Mouse (Mus musculus) CH12.LX (cell line): ENCODE results near the gene Ctnnd2. TPM values are rescaled to one million over a fixed set of nuclear protein-coding genes. Genes with fewer than 3 reads are reported as not detected.

Experiments used
- DNase-seq: peaks from one replicate; pipeline ENCODE4 v3.0.0-alpha.2; 2013; ENCODE audit errors: extremely low read depth
- H3K27ac ChIP-seq: 2 replicates; pipeline ENCODE4 v1.5.1; 2012; ENCODE audit warnings: low read depth, mild to moderate bottlenecking, control low read depth, moderate library complexity; ENCODE audit not compliant: insufficient read depth
- H3K27me3 ChIP-seq: replicated peaks from 2 replicates; pipeline ENCODE3; 2012; ENCODE audit warnings: inconsistent platforms
- H3K36me3 ChIP-seq, 2 experiments: replicated peaks in 1 of 2; 2 replicates each; pipeline versions ENCODE3 to v1.6.1; 2012; ENCODE audit warnings: inconsistent platforms in 1 of 2, low read length in 1 of 2, mild to moderate bottlenecking in 1 of 2, mixed read lengths in 1 of 2, moderate library complexity in 1 of 2; ENCODE audit not compliant: control insufficient read depth in 1 of 2, insufficient read depth in 1 of 2
- H3K4me1 ChIP-seq, 2 experiments: 2 replicates each; pipeline ENCODE4 v1.6.1; 2012; ENCODE audit warnings: inconsistent platforms in 1 of 2, moderate library complexity in 1 of 2; ENCODE audit not compliant: insufficient read depth in 2 of 2, control insufficient read depth in 1 of 2
- H3K4me2 ChIP-seq: 2 replicates; pipeline ENCODE4 v1.6.1; 2012; ENCODE audit warnings: low read depth, mild to moderate bottlenecking, control low read depth; ENCODE audit not compliant: poor library complexity, insufficient read depth, severe bottlenecking
- H3K4me3 ChIP-seq, 3 experiments: fragments of 150-350 bp in 1 of 3; sonication (generic) in 1 of 3; replicated peaks in 1 of 3; 2 replicates each; pipeline versions ENCODE3 to v1.5.1; 2011 to 2012; ENCODE audit warnings: low read depth in 2 of 3, low read length in 2 of 3, mild to moderate bottlenecking in 2 of 3, moderate library complexity in 2 of 3, control low read depth in 1 of 3, improper control_type of control experiment in 1 of 3, inconsistent platforms in 1 of 3, mixed read lengths in 1 of 3; ENCODE audit not compliant: poor library complexity in 1 of 3
- H3K79me2 ChIP-seq: replicated peaks from 2 replicates; pipeline ENCODE4 v1.6.1; 2012; ENCODE audit warnings: mild to moderate bottlenecking, moderate library complexity; ENCODE audit not compliant: control insufficient read depth, poor library complexity, insufficient read depth, severe bottlenecking; ENCODE audit errors: extremely low read depth
- H3K9ac ChIP-seq: 2 replicates; pipeline ENCODE4 v1.6.1; 2012; ENCODE audit warnings: low read depth, mild to moderate bottlenecking, control low read depth, moderate library complexity; ENCODE audit not compliant: insufficient read depth
- H3K9me3 ChIP-seq: replicated peaks from 2 replicates; pipeline ENCODE3; 2012; ENCODE audit warnings: low read length, inconsistent platforms, mixed read lengths
- BHLHE40 ChIP-seq: IDR thresholded peaks from 2 replicates; pipeline ENCODE4 v1.6.1; 2011; ENCODE audit warnings: mild to moderate bottlenecking, low read depth, low read length, improper control_type of control experiment
- CHD1 ChIP-seq: IDR thresholded peaks from 2 replicates; pipeline ENCODE4 v1.6.1; 2012; ENCODE audit warnings: low read depth, low read length, improper control_type of control experiment, inconsistent platforms
- CHD2 ChIP-seq: IDR thresholded peaks from 2 replicates; pipeline ENCODE4 v1.6.1; 2011; ENCODE audit warnings: low read length, improper control_type of control experiment
- CTCF ChIP-seq, 2 experiments: IDR thresholded peaks in 1 of 2; conservative IDR thresholded peaks in 1 of 2; 2 replicates each; pipeline ENCODE4 v1.5.1; 2011 to 2012; ENCODE audit warnings: low read depth in 2 of 2, low read length in 2 of 2, improper control_type of control experiment in 1 of 2, inconsistent platforms in 1 of 2, mild to moderate bottlenecking in 1 of 2, moderate library complexity in 1 of 2
- E2F4 ChIP-seq: IDR thresholded peaks from 2 replicates; pipeline ENCODE4 v1.6.1; 2011; ENCODE audit warnings: low read depth, low read length, improper control_type of control experiment; ENCODE audit not compliant: insufficient replicate concordance
- ELF1 ChIP-seq: IDR thresholded peaks from 2 replicates; pipeline ENCODE4 v1.6.1; 2014; ENCODE audit warnings: low read depth, mild to moderate bottlenecking, inconsistent platforms, low read length, improper control_type of control experiment
- EP300 ChIP-seq: IDR thresholded peaks from 2 replicates; pipeline ENCODE4 v1.6.1; 2011; ENCODE audit warnings: low read length, improper control_type of control experiment
- ETS1 ChIP-seq: conservative IDR thresholded peaks from 2 replicates; pipeline ENCODE4 v1.6.1; 2012; ENCODE audit warnings: low read depth, mild to moderate bottlenecking, inconsistent platforms, low read length, improper control_type of control experiment, moderate library complexity
- GABPA ChIP-seq: IDR thresholded peaks from 2 replicates; pipeline ENCODE4 v1.6.1; 2012; ENCODE audit warnings: low read depth, low read length, improper control_type of control experiment, inconsistent platforms; ENCODE audit not compliant: insufficient replicate concordance
- IRF4 ChIP-seq: IDR thresholded peaks from 2 replicates; pipeline ENCODE4 v1.6.1; 2014; ENCODE audit warnings: low read depth, mild to moderate bottlenecking, inconsistent platforms, low read length, improper control_type of control experiment
- JUN ChIP-seq: IDR thresholded peaks from 2 replicates; pipeline ENCODE4 v1.6.1; 2011; ENCODE audit warnings: low read depth, mild to moderate bottlenecking, low read length, improper control_type of control experiment, moderate library complexity; ENCODE audit not compliant: insufficient read depth
- JUND ChIP-seq: conservative IDR thresholded peaks from 2 replicates; pipeline ENCODE4 v1.6.1; 2011; ENCODE audit warnings: low read depth, low read length, improper control_type of control experiment
- KAT2A ChIP-seq: IDR thresholded peaks from 2 replicates; pipeline ENCODE4 v1.6.1; 2012; ENCODE audit warnings: low read length, improper control_type of control experiment, inconsistent platforms; ENCODE audit not compliant: insufficient replicate concordance
- MAX ChIP-seq: IDR thresholded peaks from 2 replicates; pipeline ENCODE4 v1.6.1; 2011; ENCODE audit warnings: low read length, improper control_type of control experiment
- MAZ ChIP-seq: IDR thresholded peaks from 2 replicates; pipeline ENCODE4 v1.6.1; 2012; ENCODE audit warnings: low read depth, mild to moderate bottlenecking, inconsistent platforms, low read length, improper control_type of control experiment, moderate library complexity
- MYC ChIP-seq: IDR thresholded peaks from 2 replicates; pipeline ENCODE4 v1.6.1; 2011; ENCODE audit warnings: low read depth, mild to moderate bottlenecking, improper control_type of control experiment, low read length
- NELFE ChIP-seq: IDR thresholded peaks from 2 replicates; pipeline ENCODE4 v1.6.1; 2011; ENCODE audit warnings: low read depth, low read length, improper control_type of control experiment
- NRF1 ChIP-seq: IDR thresholded peaks from 2 replicates; pipeline ENCODE4 v1.6.1; 2014; ENCODE audit warnings: low read depth, mild to moderate bottlenecking, inconsistent platforms, low read length, improper control_type of control experiment, moderate library complexity
- PAX5 ChIP-seq: IDR thresholded peaks from 2 replicates; pipeline ENCODE4 v1.6.1; 2012; ENCODE audit warnings: low read length, inconsistent platforms, mixed read lengths
- RAD21 ChIP-seq: IDR thresholded peaks from 2 replicates; pipeline ENCODE4 v1.6.1; 2011; ENCODE audit warnings: low read depth, mild to moderate bottlenecking, low read length, improper control_type of control experiment, moderate library complexity
- RCOR1 ChIP-seq: conservative IDR thresholded peaks from 2 replicates; pipeline ENCODE4 v1.6.1; 2012; ENCODE audit warnings: low read depth, mild to moderate bottlenecking, inconsistent platforms, low read length, improper control_type of control experiment
- SIN3A ChIP-seq: IDR thresholded peaks from 2 replicates; pipeline ENCODE4 v1.6.1; 2012; ENCODE audit warnings: low read length, improper control_type of control experiment, inconsistent platforms
- SMC3 ChIP-seq: IDR thresholded peaks from 2 replicates; pipeline ENCODE4 v1.6.1; 2011; ENCODE audit warnings: low read depth, low read length, improper control_type of control experiment
- UBTF ChIP-seq: IDR thresholded peaks from 2 replicates; pipeline ENCODE4 v1.6.1; 2012; ENCODE audit warnings: low read depth, mild to moderate bottlenecking, inconsistent platforms, low read length, improper control_type of control experiment, moderate library complexity
- USF1 ChIP-seq: IDR thresholded peaks from 2 replicates; pipeline ENCODE4 v1.6.1; 2014; ENCODE audit warnings: low read depth, mild to moderate bottlenecking, inconsistent platforms, low read length, improper control_type of control experiment
- ZC3H11A ChIP-seq: IDR thresholded peaks from 2 replicates; pipeline ENCODE4 v1.6.1; 2012; ENCODE audit warnings: low read depth, mild to moderate bottlenecking, inconsistent platforms, low read length, improper control_type of control experiment
- ZKSCAN1 ChIP-seq: IDR thresholded peaks from 2 replicates; pipeline ENCODE4 v1.6.1; 2012; ENCODE audit warnings: low read depth, inconsistent platforms, low read length, improper control_type of control experiment, borderline replicate concordance
- ZMIZ1 ChIP-seq: IDR thresholded peaks from 2 replicates; pipeline ENCODE4 v1.6.1; 2012; ENCODE audit warnings: low read depth, mild to moderate bottlenecking, inconsistent platforms, low read length, improper control_type of control experiment
- ZNF384 ChIP-seq: IDR thresholded peaks from 2 replicates; pipeline ENCODE4 v1.6.1; 2012; ENCODE audit warnings: low read depth, low read length, improper control_type of control experiment, inconsistent platforms
- dilution Hi-C: fragments of 300-500 bp; cut with MboI; formaldehyde crosslinking; loops from 2 replicates; pipeline ENCODE4 v1.14.3; 2020; ENCODE audit warnings: low sequenced_read_pairs; ENCODE audit not compliant: extremely low pct_unique_long_range_greater_than_20kb, extremely low pct_ligation_motif_present
- in situ Hi-C: fragments of 300-500 bp; cut with MboI; formaldehyde crosslinking; loops from 3 replicates; pipeline ENCODE4 v1.14.3; 2019; ENCODE audit warnings: low sequenced_read_pairs, low pct_ligation_motif_present, low pct_unique_long_range_greater_than_20kb, mixed read lengths
- polyA plus RNA-seq: library from polyadenylated mRNA; unstranded; fragments of >175 nt; gene quantifications from 2 replicates; pipeline ENCODE4 v1.2.1, GENCODE M21; 2012; ENCODE audit warnings: low read depth; ENCODE audit not compliant: insufficient read length
- total RNA-seq, 2 experiments: library from RNA; depleted of rRNA; stranded (reverse); fragments of 300-350 nt in 1 of 2; fragments of >200 nt in 1 of 2; gene quantifications; 2 replicates each; pipeline ENCODE4 v1.2.3; 2012 to 2014

Ctnnd2 gene
- total and polyA plus RNA-seq, 3 experiments, result 0.23 TPM; not detected in 2

- in situ Hi-C loops (no loop called here), dilution Hi-C loops (no loop called here)
- Histone ChIP-seq H3K27ac (no peak overlapping the region), H3K79me2 (no peaks in the 10 kb centered on the region), H3K9ac (no peak overlapping the region), H3K4me2 (no peak overlapping the region), H3K4me1 (no peaks in the 10 kb centered on the region), H3K27me3 (no peaks in the 10 kb centered on the region), H3K36me3 (no peaks in the 10 kb centered on the region), H3K9me3 (no peaks in the 10 kb centered on the region), H3K4me3 (no peak overlapping the region)
- no peak for DNase-seq
- TF ChIP-seq ETS1 (no peak), IRF4 (no peak), UBTF (no peak), MYC (no peak), MAX (no peak), CTCF (conservative IDR thresholded peaks at IDR 0.05 in 1 of 2, IDR thresholded peaks at IDR 0.05 in 1 of 2; ENCODE audit: low read depth in 2 of 2, low read length in 2 of 2) (no peak), BHLHE40 (no peak), USF1 (no peak), GABPA (no peak), EP300 (no peak), SIN3A (no peak), ELF1 (no peak), JUN (no peak), CHD1 (no peak), ZKSCAN1 (no peak)
Observed at GRCm38 (mm10) chr15:30513122-30513521, 340.7 kb downstream of the Ctnnd2 start.

- H3K9ac ChIP-seq, result no peak overlapping the region
- TF ChIP-seq NRF1 (no peak), RCOR1 (no peak), RAD21 (no peak), MAZ (no peak), JUND (no peak), PAX5 (no peak), SMC3 (no peak), NELFE (no peak), E2F4 (no peak), KAT2A (no peak), JUN (no peak), GABPA (no peak), ZMIZ1 (no peak), CHD2 (no peak), SIN3A (no peak), MYC (no peak), UBTF (no peak), ZNF384 (no peak), ELF1 (no peak), ZC3H11A (no peak)
- no peak overlapping the region for H3K4me2 ChIP-seq
- no peaks in the 10 kb centered on the region for H3K36me3 ChIP-seq
- DNase-seq, result no peak
- in situ Hi-C loops (no loop called here), dilution Hi-C loops (no loop called here)
- no peaks in the 10 kb centered on the region for H3K27me3 ChIP-seq
- no peaks in the 10 kb centered on the region for H3K4me1 ChIP-seq
- H3K79me2 ChIP-seq, result no peaks in the 10 kb centered on the region
- H3K4me3 ChIP-seq, result no peak overlapping the region
- no peak overlapping the region for H3K27ac ChIP-seq
- H3K9me3 ChIP-seq, result no peaks in the 10 kb centered on the region
Observed at GRCm38 (mm10) chr15:30515425-30515824, 343.0 kb downstream of the Ctnnd2 start.
